Mouse (Mus musculus) MEL (cell line): ENCODE data around the gene Fto.

ENCODE experiments used
- CTCF ChIP-seq, 3 experiments: IDR thresholded peaks in 2 of 3; conservative IDR thresholded peaks in 1 of 3; 2 replicates each; pipeline ENCODE4 v1.5.1; 2011 to 2012; ENCODE audit warnings: low read length in 3 of 3, low read depth in 2 of 3, mild to moderate bottlenecking in 2 of 3, improper control_type of control experiment in 1 of 3, inconsistent platforms in 1 of 3, mixed read lengths in 1 of 3, moderate library complexity in 1 of 3; ENCODE audit not compliant: control insufficient read depth in 1 of 3, insufficient read depth in 1 of 3, poor library complexity in 1 of 3, severe bottlenecking in 1 of 3
- E2F4 ChIP-seq: IDR thresholded peaks from 2 replicates; pipeline ENCODE4 v1.6.1; 2011; ENCODE audit warnings: low read depth, low read length, improper control_type of control experiment, borderline replicate concordance
- POLR2A ChIP-seq, 2 experiments: IDR thresholded peaks; 2 replicates each; pipeline ENCODE4 v1.6.1; 2011 to 2012; ENCODE audit warnings: low read length in 2 of 2, mild to moderate bottlenecking in 2 of 2, control low read depth in 1 of 2, improper control_type of control experiment in 1 of 2, low read depth in 1 of 2, moderate library complexity in 1 of 2; ENCODE audit not compliant: control insufficient read depth in 1 of 2, insufficient read depth in 1 of 2, poor library complexity in 1 of 2
- SMC3 ChIP-seq: IDR thresholded peaks from 2 replicates; pipeline ENCODE4 v1.6.1; 2011; ENCODE audit warnings: low read depth, low read length, improper control_type of control experiment
- TBP ChIP-seq: IDR thresholded peaks from 2 replicates; pipeline ENCODE4 v1.8.0; 2011; ENCODE audit warnings: low read depth, low read length, improper control_type of control experiment

- TF ChIP-seq SMC3 (no peak), CTCF (IDR thresholded peaks at IDR 0.05 in 2 of 3, conservative IDR thresholded peaks at IDR 0.05 in 1 of 3; ENCODE audit: control insufficient read depth in 1 of 3, insufficient read depth in 1 of 3, low read depth in 2 of 3, low read length in 3 of 3, poor library complexity in 1 of 3, severe bottlenecking in 1 of 3) (no peak), TBP (no peak), POLR2A (IDR thresholded peaks at IDR 0.05; ENCODE audit: control insufficient read depth in 1 of 2, insufficient read depth in 1 of 2, low read depth in 1 of 2, low read length in 2 of 2, poor library complexity in 1 of 2) (no peak), E2F4 (no peak)
Measured at GRCm38 (mm10) chr8:91448667-91449329, 135.5 kb downstream of the Fto start.
